Mouse (Mus musculus) left cerebral cortex, adult 18-20 months (tissue): Measurements from ENCODE around the gene Cilp. TPM values are rescaled to one million over a fixed set of nuclear protein-coding genes. Genes with fewer than 3 reads are reported as not detected.

Experiments
- DNase-seq, 2 experiments: peaks; one replicate each; pipeline ENCODE4 v3.0.0; 2021 to 2022; ENCODE audit warnings: low spot score in 2 of 2, mixed read lengths in 1 of 2
- total RNA-seq, 2 experiments: library from RNA; stranded (reverse); gene quantifications; 2 replicates each; pipeline ENCODE4 v1.2.3; 2021

The Cilp gene
- total RNA-seq, 2 experiments from 2014 or later = not detected

DNA sequence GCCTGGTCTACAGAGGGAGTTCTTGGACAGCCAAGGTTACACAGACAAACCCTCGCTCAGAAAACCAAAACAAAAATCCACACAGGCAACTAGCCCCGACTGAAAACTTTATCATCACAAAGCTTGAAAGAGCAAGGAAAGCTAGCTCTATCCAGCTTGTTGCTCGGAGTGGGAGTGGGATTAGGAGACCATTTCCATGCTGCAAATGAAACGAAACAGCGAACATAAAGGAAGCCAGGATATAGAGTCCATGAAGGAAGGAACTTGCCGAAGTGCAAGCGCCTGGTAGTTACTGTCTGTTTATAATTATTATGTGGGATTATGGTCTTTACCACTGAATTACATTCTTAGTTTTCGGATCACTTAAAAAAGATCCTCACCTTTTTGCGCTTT is 28.6 kb downstream of the Cilp start:
- no peak for DNase-seq

GRCm38 (mm10) chr9:65293973-65294715 is 29.2 kb downstream of the Cilp start, which contains the start of gene Clpx:
Clpx (plus strand) TSS chr9:65294260.
- peak; percentile 97 to 98 for DNase-seq

- DNase-seq = no peak
Observed at GRCm38 (mm10) chr9:65294716-65295378, 29.9 kb downstream of the Cilp start.

DNA sequence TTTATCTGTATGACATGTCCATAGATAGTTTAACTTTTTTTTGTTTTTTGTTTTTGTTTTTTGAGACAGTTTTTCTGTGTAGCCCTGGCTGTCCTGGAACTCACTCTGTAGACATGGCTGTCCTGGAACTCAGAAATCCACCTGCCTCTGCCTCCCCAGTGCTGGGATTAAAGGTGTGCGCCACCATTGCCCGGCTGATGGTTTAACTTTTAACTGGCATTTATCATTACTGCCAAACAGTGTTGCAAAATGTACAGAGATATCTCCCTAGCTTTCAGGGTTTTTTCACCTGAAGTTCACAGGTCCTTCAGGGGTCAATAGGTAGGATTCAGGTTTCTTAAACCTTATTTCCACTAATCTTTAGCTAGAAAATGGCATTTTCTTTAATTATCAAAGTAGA is 32.1 kb downstream of the Cilp start:
- no peak for DNase-seq

GRCm38 (mm10) chr9:65298761-65299160 is 33.8 kb downstream of the Cilp start:
- DNase-seq = no peak

GRCm38 (mm10) chr9:65299650-65300049 is 34.7 kb downstream of the Cilp start:
- DNase-seq = no peak

GRCm38 (mm10) chr9:65302327-65302983 is 37.5 kb downstream of the Cilp start:
- DNase-seq = no peak

DNA sequence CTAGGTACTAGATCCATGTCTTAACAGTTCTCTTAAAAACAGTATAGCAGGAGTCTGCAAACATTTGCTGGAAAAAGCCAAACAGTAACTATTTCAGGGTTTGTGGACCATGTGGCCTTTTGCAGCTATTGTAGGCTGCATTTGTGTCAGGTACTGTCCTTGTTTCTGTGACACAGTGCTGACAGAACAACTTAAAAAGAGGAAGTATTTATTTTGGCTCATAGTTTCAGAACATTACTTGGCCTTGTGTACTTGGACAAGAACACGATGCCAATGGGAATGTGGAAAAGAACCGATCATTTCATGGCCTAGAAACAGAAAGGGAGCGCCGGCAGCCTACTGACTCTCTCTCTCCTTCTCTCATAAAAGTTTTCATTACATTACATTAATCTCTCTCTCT is 38.6 kb downstream of the Cilp start:
- no peak for DNase-seq

DNA sequence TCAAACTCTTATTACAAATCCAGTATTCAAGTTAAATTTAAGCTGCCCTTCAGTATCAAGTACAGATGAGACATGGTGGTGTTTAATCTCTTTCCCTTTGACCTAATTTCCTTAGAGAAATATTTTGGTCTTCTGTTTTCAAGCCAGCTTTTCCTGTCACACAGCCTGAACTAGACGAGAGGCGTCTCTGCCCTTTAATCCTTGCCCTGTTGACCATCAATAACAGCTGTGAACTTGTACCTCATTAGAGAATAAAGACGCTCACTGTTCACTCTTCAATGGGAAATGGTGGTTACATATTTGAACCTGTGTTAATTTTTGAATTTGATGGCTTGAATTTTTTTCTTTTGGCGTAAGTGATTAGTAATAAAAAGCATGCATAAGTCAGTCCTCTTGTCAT is 39.3 kb downstream of the Cilp start:
- no peak for DNase-seq

GRCm38 (mm10) chr9:65306672-65307071 is 41.7 kb downstream of the Cilp start:
- DNase-seq = no peak

GRCm38 (mm10) chr9:65308011-65308410 is 43.0 kb downstream of the Cilp start:
- DNase-seq = no peak

- no peak for DNase-seq
Observed at GRCm38 (mm10) chr9:65312669-65313357, 47.8 kb downstream of the Cilp start.

DNA sequence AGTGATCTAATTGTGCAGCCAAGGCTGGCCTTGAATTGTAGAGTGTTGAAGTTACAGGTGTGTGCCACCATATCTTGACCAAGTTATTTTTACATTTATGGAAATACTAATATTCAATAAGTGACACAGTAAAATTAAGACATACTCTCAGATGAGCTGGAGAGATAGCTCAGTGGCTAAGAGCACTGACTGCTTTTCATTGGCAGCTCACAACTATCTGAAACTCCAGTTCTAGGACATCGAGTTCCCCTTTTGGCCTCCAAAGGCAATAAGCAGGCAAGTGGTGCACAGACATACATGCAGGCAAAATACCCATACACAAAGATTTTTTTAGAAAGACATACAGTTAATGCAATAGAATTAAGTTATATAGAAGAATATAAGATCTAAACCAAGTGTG is 48.9 kb downstream of the Cilp start:
- DNase-seq = no peak

DNA sequence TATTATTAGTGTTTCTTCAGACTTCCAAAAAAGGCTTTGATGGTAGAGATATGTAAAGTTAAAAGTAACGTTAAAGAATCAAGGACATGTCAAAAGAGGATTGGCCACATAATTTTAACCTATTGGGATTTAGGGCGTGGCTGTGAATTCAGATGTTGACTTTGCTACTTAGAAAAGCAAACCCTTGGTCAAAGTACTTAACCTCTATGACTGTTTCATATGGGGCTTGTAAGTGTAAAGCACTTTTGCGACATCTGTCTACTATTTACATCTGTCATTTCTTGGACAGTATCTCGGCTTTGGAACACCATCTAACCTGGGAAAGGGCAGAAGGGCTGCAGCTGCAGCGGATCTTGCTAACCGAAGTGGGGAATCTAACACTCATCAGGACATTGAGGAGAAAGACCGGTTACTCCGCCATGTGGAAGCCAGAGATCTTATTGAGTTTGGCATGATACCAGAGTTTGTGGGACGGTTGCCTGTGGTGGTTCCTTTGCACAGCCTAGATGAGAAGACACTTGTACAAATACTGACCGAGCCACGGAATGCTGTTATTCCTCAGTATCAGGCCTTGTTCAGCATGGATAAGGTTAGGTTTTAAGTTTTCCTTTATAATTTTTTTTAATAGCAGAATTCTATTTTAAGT is 57.4 kb downstream of the Cilp start:
- DNase-seq = no peak

DNA sequence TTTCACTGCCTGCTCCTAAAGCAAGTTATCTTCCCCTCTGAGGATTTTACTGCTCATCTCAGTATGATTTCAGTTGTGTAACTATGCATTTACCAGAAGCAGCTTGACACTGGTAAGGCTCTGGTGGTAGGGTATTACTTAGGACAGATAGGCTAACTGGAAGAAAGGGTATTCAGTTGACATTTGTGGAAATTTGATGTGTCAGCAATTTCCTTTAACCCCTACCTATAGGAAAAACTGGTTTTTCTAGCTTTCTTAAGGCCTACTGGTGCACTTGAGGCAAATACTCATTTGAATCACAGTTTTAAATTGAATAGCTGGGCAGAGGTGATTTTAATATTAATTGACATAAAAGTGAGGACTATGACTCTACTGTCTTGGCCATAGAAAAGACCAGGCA is 61.0 kb downstream of the Cilp start:
- DNase-seq = no peak

- no peak for DNase-seq
Observed at GRCm38 (mm10) chr9:65327371-65327770, 62.4 kb downstream of the Cilp start.

Other genes with a start within 250 kb of the Cilp start
- gene Hacd3, start 243.5 kb upstream of the Cilp start, total RNA-seq = 100 to 1,000 TPM; 154 to 160 TPM
- 100 to 1,000 TPM; 164 to 169 TPM for gene Dpp8, start 232.8 kb upstream of the Cilp start, total RNA-seq
- gene Igdcc4, start 163.7 kb upstream of the Cilp start, total RNA-seq = 10 to 100 TPM; 28.0 to 30.6 TPM
- gene Igdcc3, start 124.0 kb upstream of the Cilp start, total RNA-seq = 1 to 10 TPM; 1.4 to 1.7 TPM
- gene Parp16, start 69.8 kb upstream of the Cilp start, total RNA-seq = 1 to 10 TPM; 4.0 to 4.3 TPM
- gene Clpx, start 29.1 kb downstream of the Cilp start, total RNA-seq = 10 to 100 TPM; 29.0 to 29.1 TPM
- gene Pdcd7, start 80.9 kb downstream of the Cilp start, total RNA-seq = 10 to 100 TPM; 27.1 to 30.6 TPM
- 1 to 10 TPM; 4.0 to 5.2 TPM for gene Ubap1l, start 95.9 kb downstream of the Cilp start, total RNA-seq
- gene Kbtbd13, start 126.5 kb downstream of the Cilp start, total RNA-seq = under 1 TPM in 1 of 2 experiments, not detected in 1; 0.16 TPM
- gene Rasl12, start 133.3 kb downstream of the Cilp start, total RNA-seq = 1 to 10 TPM; 2.4 to 2.7 TPM
- not detected for gene Slc51b, start 157.8 kb downstream of the Cilp start, total RNA-seq
- gene Mtfmt, start 170.6 kb downstream of the Cilp start, total RNA-seq = 10 to 100 TPM; 15.4 to 16.5 TPM
- gene Spg21, start 195.8 kb downstream of the Cilp start, total RNA-seq = 10 to 100 TPM; 27.6 to 34.9 TPM